Mouse (Mus musculus): Measurements from ENCODE around the gene Atf6. TPM values are rescaled to one million over a fixed set of nuclear protein-coding genes. Genes with fewer than 3 reads are reported as not detected.
A peak's percentile ranks its signal among the peaks of the same experiment; 100 is the strongest.

Atf6 gene
- total RNA-seq (2014; rRNA removed; ENCODE audit: low replicate concordance) (41.2 and 41.5 TPM in 2 replicates), polyA plus RNA-seq (2015; fragmentation: Nextera tagmentation; extraction: Ambion mirVana) (11.2 and 13.0 TPM in 2 replicates)

DNA sequence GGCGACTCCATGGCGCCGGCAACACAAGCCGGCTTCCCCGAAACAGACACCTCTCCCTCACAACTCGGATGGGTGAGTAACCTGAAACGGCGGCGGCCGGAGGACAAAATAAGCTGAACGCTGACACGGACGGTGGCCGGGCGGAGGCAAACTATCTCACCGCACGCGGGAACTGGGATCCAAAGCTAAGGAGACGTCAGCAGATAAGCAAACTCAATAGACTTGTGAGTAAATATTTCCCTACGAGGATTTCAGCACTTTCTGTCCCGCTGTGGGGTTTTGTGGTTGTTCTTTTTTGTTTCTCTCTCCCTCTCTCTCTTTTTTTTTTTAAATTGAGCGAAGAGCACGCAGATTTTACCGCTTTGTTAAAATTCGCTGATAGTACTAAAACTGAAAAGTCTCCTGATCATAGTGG lies at the start of gene Atf6:
Gene Atf6, minus strand, starts transcription at position 81 of the 415 bp plus-strand sequence.
- Histone ChIP-seq H3K27me3 (ENCODE audit: control insufficient read depth, insufficient read depth, low read length) (no peaks in the 10 kb centered on the region), H3K4me2 (ENCODE audit: low read depth, low read length) (peak within 1 kb of the TSS; percentile 90), H3K4me3 (ENCODE audit: low read depth, low read length) (peak within 1 kb of the TSS; percentile 76), H3K36me3 (replicated peaks; ENCODE audit: control insufficient read depth, insufficient read depth, low read length) (0 out of 2 replicates have a peak, but pooled peaks cover 5% of the 10 kb centered on the region), H3K27ac (ENCODE audit: low read depth) (peak within 1 kb of the TSS; percentile 79), H3K9me3 (replicated peaks; ENCODE audit: control insufficient read depth, low read length) (no peaks in the 10 kb centered on the region), H3K4me1 (ENCODE audit: control insufficient read depth, insufficient read depth) (peaks cover 14% of the 10 kb centered on the region), H3K9ac (replicated peaks; ENCODE audit: low read depth, low read length) (peak within 1 kb of the TSS; percentile 88)
- DNase-seq (ENCODE audit: low spot score) (peak; percentile 93), ATAC-seq (ENCODE audit: insufficient read depth, low read depth) (peak; percentile 86)
- 0% methylated on average over 25 of the region's 25 CpGs for WGBS
- TF ChIP-seq EP300 (IDR thresholded peaks at IDR 0.05; ENCODE audit: low read depth) (no peak), CTCF (IDR thresholded peaks at IDR 0.05; ENCODE audit: low read depth) (no peak)

GRCm38 (mm10) chr1:170915657-170916056 lies 48.1 kb upstream of the Atf6 start:
- ATAC-seq (ENCODE audit: insufficient read depth, low read depth) = peak; percentile 63
- 0 out of 2 replicates have a peak, but pooled peaks cover 7% of the 10 kb centered on the region for H3K27me3 ChIP-seq (ENCODE audit: control insufficient read depth, insufficient read depth, low read length)

DNA sequence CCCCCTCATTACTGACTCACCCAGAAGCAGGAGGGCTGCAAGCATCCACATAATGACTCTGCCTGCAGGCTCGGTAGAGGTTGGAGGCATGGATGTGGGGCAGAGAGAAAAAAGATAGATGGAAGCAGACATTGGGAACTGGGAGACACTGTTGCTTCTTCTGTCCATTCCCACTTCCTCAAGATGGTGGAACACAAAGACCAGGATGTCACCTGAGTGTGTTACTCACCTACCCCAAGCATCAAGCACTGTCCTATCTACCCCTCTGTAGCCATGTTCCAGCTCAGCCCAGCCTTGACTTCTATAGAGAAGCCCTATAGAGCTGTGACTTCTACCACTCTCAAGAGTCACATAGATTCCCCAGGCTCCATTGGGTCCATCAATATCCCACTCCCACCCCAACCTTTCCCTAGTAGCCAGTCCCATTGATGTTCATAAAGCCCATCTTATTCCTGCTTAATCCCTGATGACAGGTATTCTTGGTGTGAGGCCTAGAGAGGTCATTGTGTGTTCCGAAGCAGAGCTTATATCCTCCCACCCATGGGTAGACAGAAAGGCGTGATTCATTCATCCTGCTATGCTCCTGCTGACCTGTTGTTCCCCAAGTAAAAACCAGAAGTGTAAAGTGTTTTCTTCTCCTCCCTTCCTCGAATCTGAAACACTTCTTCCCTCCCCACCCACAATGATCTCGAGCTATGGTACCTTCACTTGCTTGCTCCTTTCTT lies 45.5 kb upstream of the Atf6 start, which contains the start of gene Fcrlb:
Gene Fcrlb, minus strand, starts transcription at position 51 of the 725 bp plus-strand sequence.
- 73% methylated on average over 5 of the region's 5 CpGs for WGBS
- H3K9me3 ChIP-seq (replicated peaks; ENCODE audit: control insufficient read depth, low read length) = no peaks in the 10 kb centered on the region
- H3K27ac ChIP-seq (ENCODE audit: low read depth) = no peak within 1 kb of the TSS
- H3K4me3 ChIP-seq (ENCODE audit: low read depth, low read length) = no peak within 1 kb of the TSS
- peaks cover 12% of the 10 kb centered on the region for H3K4me1 ChIP-seq (ENCODE audit: control insufficient read depth, insufficient read depth)
- H3K4me2 ChIP-seq (ENCODE audit: low read depth, low read length) = no peak within 1 kb of the TSS
- TF ChIP-seq EP300 (IDR thresholded peaks at IDR 0.05; ENCODE audit: low read depth) = no peak
- no peak for TF ChIP-seq CTCF (IDR thresholded peaks at IDR 0.05; ENCODE audit: low read depth)
- H3K9ac ChIP-seq (replicated peaks; ENCODE audit: low read depth, low read length) = no peak within 1 kb of the TSS
- H3K27me3 ChIP-seq (ENCODE audit: control insufficient read depth, insufficient read depth, low read length) = peaks cover 19% of the 10 kb centered on the region
- H3K36me3 ChIP-seq (replicated peaks; ENCODE audit: control insufficient read depth, insufficient read depth, low read length) = no peaks in the 10 kb centered on the region
- ATAC-seq (ENCODE audit: insufficient read depth, low read depth) = no peak
- no peak for DNase-seq (ENCODE audit: low spot score)

More at GRCm38 (mm10) chr1:170915657-170916056, 48.1 kb upstream of the Atf6 start:
- TF ChIP-seq EP300 (IDR thresholded peaks at IDR 0.05; ENCODE audit: low read depth) (no peak), CTCF (IDR thresholded peaks at IDR 0.05; ENCODE audit: low read depth) (no peak)
- Histone ChIP-seq H3K9ac (replicated peaks; ENCODE audit: low read depth, low read length) (no peak overlapping the region), H3K9me3 (replicated peaks; ENCODE audit: control insufficient read depth, low read length) (no peaks in the 10 kb centered on the region), H3K27ac (ENCODE audit: low read depth) (no peak overlapping the region), H3K4me2 (ENCODE audit: low read depth, low read length) (peak overlapping the region; percentile 3; the same call in 1 of the 2 replicates), H3K36me3 (replicated peaks; ENCODE audit: control insufficient read depth, insufficient read depth, low read length) (no peaks in the 10 kb centered on the region), H3K4me1 (ENCODE audit: control insufficient read depth, insufficient read depth) (peaks cover 6% of the 10 kb centered on the region; the same call in 1 of the 2 replicates), H3K4me3 (ENCODE audit: low read depth, low read length) (no peak overlapping the region)
- peak; percentile 46 for DNase-seq (ENCODE audit: low spot score)
- WGBS = 20% methylated on average over 5 of the region's 5 CpGs

DNA sequence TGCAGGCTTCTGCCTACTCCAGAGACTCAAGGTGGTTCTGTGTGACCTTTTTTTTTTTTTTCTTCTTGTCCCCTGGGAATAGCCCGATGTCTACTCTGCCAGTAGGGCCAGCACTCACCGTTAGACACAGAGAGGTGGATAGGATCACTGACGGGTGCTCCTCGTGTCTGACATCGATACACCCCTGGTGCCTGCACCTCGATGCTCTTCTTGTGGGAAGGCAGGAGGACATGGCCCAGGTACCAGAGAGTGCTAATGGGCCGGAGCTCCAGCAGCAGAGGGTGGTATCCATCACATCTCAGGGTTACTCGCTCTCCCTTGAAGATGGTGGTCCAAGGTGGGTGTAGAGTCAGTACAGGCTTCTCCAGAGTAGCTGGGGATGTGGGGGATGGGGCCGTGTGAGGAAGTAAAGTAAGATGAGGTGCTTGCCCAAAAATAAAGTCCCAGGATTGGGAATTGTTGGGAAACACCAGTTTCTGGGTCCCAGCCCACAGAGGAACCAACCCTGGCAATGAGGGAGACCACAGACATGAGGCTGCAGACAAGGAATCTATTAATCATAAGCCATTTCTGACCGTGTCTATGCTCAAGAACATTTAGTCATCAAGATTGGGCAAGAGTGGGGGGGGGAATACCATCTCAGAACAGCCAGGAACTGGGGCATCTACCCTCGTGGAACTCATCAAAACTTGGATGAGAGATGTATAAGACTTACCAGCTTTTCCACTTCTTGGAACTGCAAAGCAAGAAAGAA lies 44.5 kb upstream of the Atf6 start:
- no peak for DNase-seq (ENCODE audit: low spot score)
- Histone ChIP-seq H3K4me1 (ENCODE audit: control insufficient read depth, insufficient read depth) (peaks cover 20% of the 10 kb centered on the region), H3K9ac (replicated peaks; ENCODE audit: low read depth, low read length) (no peak overlapping the region), H3K36me3 (replicated peaks; ENCODE audit: control insufficient read depth, insufficient read depth, low read length) (no peaks in the 10 kb centered on the region), H3K9me3 (replicated peaks; ENCODE audit: control insufficient read depth, low read length) (no peaks in the 10 kb centered on the region), H3K4me2 (ENCODE audit: low read depth, low read length) (no peak overlapping the region), H3K27me3 (ENCODE audit: control insufficient read depth, insufficient read depth, low read length) (peaks cover 28% of the 10 kb centered on the region), H3K4me3 (ENCODE audit: low read depth, low read length) (no peak overlapping the region), H3K27ac (ENCODE audit: low read depth) (no peak overlapping the region)
- TF ChIP-seq CTCF (IDR thresholded peaks at IDR 0.05; ENCODE audit: low read depth) (no peak), EP300 (IDR thresholded peaks at IDR 0.05; ENCODE audit: low read depth) (no peak)
- 78% methylated on average over 11 of the region's 11 CpGs for WGBS
- ATAC-seq (ENCODE audit: insufficient read depth, low read depth) = no peak

GRCm38 (mm10) chr1:170908341-170908740 lies 40.8 kb upstream of the Atf6 start:
- H3K4me2 ChIP-seq (ENCODE audit: low read depth, low read length) = peak overlapping the region; percentile 73
- H3K36me3 ChIP-seq (replicated peaks; ENCODE audit: control insufficient read depth, insufficient read depth, low read length) = no peaks in the 10 kb centered on the region
- H3K27ac ChIP-seq (ENCODE audit: low read depth) = no peak overlapping the region
- peak overlapping the region; percentile 52 for H3K4me3 ChIP-seq (ENCODE audit: low read depth, low read length)
- TF ChIP-seq CTCF (IDR thresholded peaks at IDR 0.05; ENCODE audit: low read depth) (no peak), EP300 (IDR thresholded peaks at IDR 0.05; ENCODE audit: low read depth) (no peak)
- H3K4me1 ChIP-seq (ENCODE audit: control insufficient read depth, insufficient read depth) = peaks cover 13% of the 10 kb centered on the region
- no peak for DNase-seq (ENCODE audit: low spot score)
- no peaks in the 10 kb centered on the region for H3K9me3 ChIP-seq (replicated peaks; ENCODE audit: control insufficient read depth, low read length)
- no peak overlapping the region for H3K9ac ChIP-seq (replicated peaks; ENCODE audit: low read depth, low read length)
- 4% methylated on average over 21 of the region's 21 CpGs for WGBS
- no peak for ATAC-seq (ENCODE audit: insufficient read depth, low read depth)
- H3K27me3 ChIP-seq (ENCODE audit: control insufficient read depth, insufficient read depth, low read length) = peaks cover 43% of the 10 kb centered on the region

All from heart, postnatal 0 days (tissue).